Mouse (Mus musculus) heart, embryonic 11.5 days (tissue): ENCODE data around the gene Nxt2. TPM values are rescaled to one million over a fixed set of nuclear protein-coding genes. Genes with fewer than 3 reads are reported as not detected.

Experiments
- ATAC-seq: fragments of 200-750 bp; cut with Nextera tagmentation; replicated peaks from 2 replicates; pipeline ENCODE4 v1.8.0; 2017; ENCODE audit warnings: moderate library complexity; ENCODE audit not compliant: insufficient number of reproducible peaks, low FRiP score, low TSS enrichment
- H3K27ac ChIP-seq: fragments of 300-500 bp; sonication (generic); 2 replicates; pipeline ENCODE4 v1.5.1; 2014; ENCODE audit warnings: mild to moderate bottlenecking, low read depth, low read length
- H3K27me3 ChIP-seq: fragments of 300-500 bp; sonication (generic); 2 replicates; pipeline ENCODE4 v1.6.1; 2014; ENCODE audit warnings: mild to moderate bottlenecking, low read length, mixed read lengths; ENCODE audit not compliant: control insufficient read depth, insufficient read depth
- H3K36me3 ChIP-seq: fragments of 300-500 bp; sonication (generic); 2 replicates; pipeline ENCODE4 v1.6.1; 2014; ENCODE audit warnings: mild to moderate bottlenecking, low read length, moderate library complexity, mixed read lengths; ENCODE audit not compliant: control insufficient read depth, insufficient read depth
- H3K4me1 ChIP-seq: fragments of 300-500 bp; sonication (generic); 2 replicates; pipeline ENCODE4 v1.6.1; 2014; ENCODE audit warnings: low read length; ENCODE audit not compliant: control insufficient read depth, insufficient read depth
- H3K4me2 ChIP-seq: fragments of 300-500 bp; sonication (generic); 2 replicates; pipeline ENCODE4 v1.6.1; 2014; ENCODE audit warnings: mild to moderate bottlenecking, moderate library complexity
- H3K4me3 ChIP-seq: fragments of 300-500 bp; sonication (generic); 2 replicates; pipeline ENCODE4 v1.5.1; 2014; ENCODE audit warnings: low read depth, low read length
- H3K9ac ChIP-seq: fragments of 300-500 bp; sonication (generic); 2 replicates; pipeline ENCODE4 v1.6.1; 2014; ENCODE audit warnings: mild to moderate bottlenecking, low read depth, low read length, moderate library complexity
- H3K9me3 ChIP-seq: fragments of 300-500 bp; sonication (generic); replicated peaks from 2 replicates; pipeline ENCODE4 v1.6.1; 2016; ENCODE audit warnings: low read length; ENCODE audit not compliant: control insufficient read depth
- WGBS: fragments of 180-500 bp; shearing (Covaris S2); extraction: QIAGEN DNeasy Blood & Tissue Kit; methylation state at CpG from one replicate; pipeline ENCODE4 v1.1.7; 2014; ENCODE audit not compliant: insufficient replicate concordance; 5-methylcytosine and 5-hydroxymethylcytosine counted together
- polyA plus RNA-seq: library from polyadenylated mRNA; unstranded; fragments of >200 nt; fragmentation: Nextera tagmentation; extraction: Ambion mirVana; gene quantifications from 2 replicates; pipeline ENCODE4 v1.2.1, GENCODE M21; 2014

Gene Nxt2
- polyA plus RNA-seq, 1 experiment from 2014 or later = 9.7 TPM

DNA sequence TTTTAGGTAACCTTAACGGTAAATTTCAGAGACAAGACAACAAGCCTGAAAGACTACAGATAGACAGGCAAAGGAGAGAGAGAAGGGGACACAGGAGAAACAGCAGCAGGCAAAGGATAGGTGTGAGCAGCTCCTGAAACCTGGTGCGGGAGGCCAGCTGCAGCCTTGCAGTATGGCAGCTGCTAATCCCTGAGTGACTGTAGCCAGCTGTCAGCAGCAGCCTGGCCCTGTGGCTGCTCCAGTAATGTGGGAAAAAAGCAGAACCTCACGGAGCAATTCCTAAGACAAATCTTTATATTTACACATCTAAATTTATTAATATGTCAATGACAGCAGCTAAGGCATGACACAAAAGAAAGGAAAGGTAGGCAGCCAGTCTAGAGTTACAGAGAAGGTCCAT is 50.0 kb downstream of the Nxt2 start:
- no peaks in the 10 kb centered on the region for H3K4me1 ChIP-seq

DNA sequence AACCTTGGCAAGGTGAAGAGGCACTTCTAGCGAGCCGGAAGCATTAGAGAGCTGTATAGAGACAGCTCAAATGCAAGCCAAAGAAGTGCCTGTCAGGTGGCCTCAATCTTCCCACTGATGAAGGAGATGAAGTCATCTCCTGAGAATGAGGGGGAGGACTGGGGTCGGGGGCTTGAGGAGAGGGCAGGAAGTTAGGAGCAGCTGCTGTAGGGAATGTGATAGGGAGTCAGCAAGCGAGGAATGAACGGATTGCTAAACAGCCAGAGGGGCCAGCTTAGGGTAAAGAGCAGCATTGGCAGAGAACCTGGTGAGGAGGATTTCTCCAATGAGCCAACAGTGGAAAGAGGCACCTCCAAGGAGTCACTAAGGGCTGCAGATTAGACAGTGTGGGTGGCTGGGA is 59.3 kb downstream of the Nxt2 start:
- no peak overlapping the region for H3K27ac ChIP-seq
- H3K9me3 ChIP-seq = no peaks in the 10 kb centered on the region
- no peaks in the 10 kb centered on the region for H3K4me1 ChIP-seq
- no peak overlapping the region for H3K4me3 ChIP-seq
- no peaks in the 10 kb centered on the region for H3K36me3 ChIP-seq
- no peak overlapping the region for H3K9ac ChIP-seq
- H3K27me3 ChIP-seq = 0 out of 2 replicates have a peak, but pooled peaks cover 4% of the 10 kb centered on the region
- 36% methylated on average over 5 of the region's 5 CpGs for WGBS
- ATAC-seq = no peak; the same call in 1 of the 2 replicates
- no peak overlapping the region for H3K4me2 ChIP-seq

More for the DNA sequence above, 50.0 kb downstream of the Nxt2 start:
- Histone ChIP-seq H3K27me3 (no peaks in the 10 kb centered on the region), H3K9ac (no peak overlapping the region), H3K36me3 (no peaks in the 10 kb centered on the region), H3K4me2 (no peak overlapping the region), H3K27ac (no peak overlapping the region), H3K4me3 (no peak overlapping the region), H3K9me3 (no peaks in the 10 kb centered on the region)
- WGBS = 33% methylated on average over 3 of the region's 3 CpGs
- ATAC-seq = no peak

Other genes with a start within 250 kb of the Nxt2 start
- gene Gucy2f, start 29.8 kb upstream of the Nxt2 start, polyA plus RNA-seq = not detected in 2 replicates
- gene Kcne1l, start 79.5 kb downstream of the Nxt2 start, polyA plus RNA-seq = 39.2 and 41.2 TPM in 2 replicates
- gene Acsl4, start 163.8 kb downstream of the Nxt2 start, polyA plus RNA-seq = 19.7 and 23.7 TPM in 2 replicates